Mouse (Mus musculus): ENCODE measurements around the gene C1ra.

DNA sequence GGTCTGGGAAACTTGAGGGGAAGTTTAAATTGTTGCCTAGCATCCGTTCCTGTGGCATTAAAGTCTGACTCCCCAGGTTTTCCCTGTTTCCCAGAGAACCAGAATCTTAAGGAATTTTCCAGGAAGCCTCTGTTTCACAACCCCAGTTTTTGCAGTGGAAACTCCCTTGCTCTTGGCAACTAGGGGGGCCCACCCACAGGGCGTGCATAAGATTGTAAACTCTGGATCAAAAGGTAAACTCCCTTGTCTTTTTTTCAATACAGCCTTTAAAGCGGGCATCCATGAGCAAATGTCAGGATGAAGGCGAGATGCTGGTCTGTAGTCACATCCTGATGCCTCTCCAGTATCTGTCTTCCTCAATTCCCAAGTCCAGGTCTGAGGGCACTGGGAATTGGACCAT lies 10.7 kb upstream of the C1ra start:
- no peak for TF ChIP-seq CTCF (conservative IDR thresholded peaks at IDR 0.05; ENCODE audit: low read length)
- TF ChIP-seq NANOG (IDR thresholded peaks at IDR 0.05; ENCODE audit: borderline replicate concordance, low read length), result no peak
- TF ChIP-seq POU5F1 (IDR thresholded peaks at IDR 0.05; ENCODE audit: borderline replicate concordance, low read length), result no peak
